Mouse (Mus musculus) heart, embryonic 12.5 days (tissue): ENCODE measurements around the gene Adgb. TPM values are rescaled to one million over a fixed set of nuclear protein-coding genes. Genes with fewer than 3 reads are reported as not detected.

Experiments
- ATAC-seq: fragments of 200-750 bp; cut with Nextera tagmentation; 2 replicates; pipeline ENCODE4 v1.8.0; 2017; ENCODE audit warnings: moderate TSS enrichment, moderate library complexity; ENCODE audit not compliant: insufficient number of reproducible peaks, low FRiP score
- H3K27ac ChIP-seq: fragments of 300-500 bp; sonication (generic); 2 replicates; pipeline ENCODE4 v1.5.1; 2016; ENCODE audit warnings: mild to moderate bottlenecking, moderate library complexity; ENCODE audit not compliant: poor library complexity, severe bottlenecking
- H3K27me3 ChIP-seq: fragments of 300-500 bp; sonication (generic); replicated peaks from 2 replicates; pipeline ENCODE4 v1.6.1; 2016; ENCODE audit warnings: mild to moderate bottlenecking, moderate library complexity
- H3K36me3 ChIP-seq: fragments of 300-500 bp; sonication (generic); 2 replicates; pipeline ENCODE4 v1.6.1; 2016; ENCODE audit warnings: mild to moderate bottlenecking, moderate library complexity
- H3K4me1 ChIP-seq: fragments of 300-500 bp; sonication (generic); replicated peaks from 2 replicates; pipeline ENCODE4 v1.6.1; 2016; ENCODE audit warnings: mild to moderate bottlenecking
- H3K4me2 ChIP-seq: fragments of 300-500 bp; sonication (generic); 2 replicates; pipeline ENCODE4 v1.6.1; 2016; ENCODE audit warnings: mild to moderate bottlenecking, moderate library complexity
- H3K4me3 ChIP-seq: fragments of 300-500 bp; sonication (generic); 2 replicates; pipeline ENCODE4 v1.5.1; 2016; ENCODE audit warnings: mild to moderate bottlenecking
- H3K9ac ChIP-seq: fragments of 300-500 bp; sonication (generic); 2 replicates; pipeline ENCODE4 v1.6.1; 2016; ENCODE audit warnings: mild to moderate bottlenecking, moderate library complexity
- H3K9me3 ChIP-seq: fragments of 300-500 bp; sonication (generic); replicated peaks from 2 replicates; pipeline ENCODE4 v1.6.1; 2016; ENCODE audit warnings: mild to moderate bottlenecking, moderate library complexity
- WGBS: fragments of 180-500 bp; shearing (Covaris S2); methylation state at CpG from one replicate; pipeline ENCODE4 v1.1.7; 2016; 5-methylcytosine and 5-hydroxymethylcytosine counted together
- polyA plus RNA-seq: library from polyadenylated mRNA; unstranded; fragments of >200 nt; fragmentation: Nextera tagmentation; extraction: Ambion mirVana; gene quantifications from 2 replicates; pipeline ENCODE4 v1.2.1, GENCODE M21; 2016

Gene Adgb
- polyA plus RNA-seq, 1 experiment from 2014 or later, result 0.22 TPM

DNA sequence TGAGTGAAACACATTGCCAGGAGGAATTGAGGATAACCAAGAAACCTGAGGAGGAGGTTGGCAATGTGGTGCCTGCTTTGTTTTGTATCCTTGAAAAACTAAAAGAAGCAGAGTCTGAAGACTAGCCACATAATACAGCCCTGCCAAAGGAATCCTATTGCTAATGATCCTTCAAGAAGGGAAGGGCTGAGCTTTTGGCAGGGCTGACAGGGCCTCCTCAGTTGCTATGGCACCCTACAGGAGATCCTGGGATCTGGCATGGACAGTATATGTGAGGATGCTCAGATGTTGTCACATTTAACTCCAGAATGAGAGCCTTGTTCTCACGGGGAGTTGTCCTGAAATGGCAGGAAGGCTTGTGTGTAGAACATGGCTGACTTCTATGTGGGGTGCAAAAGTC lies 37.1 kb downstream of the Adgb start:
- WGBS, result 74% methylated on average over 1 of the region's 1 CpGs
- H3K4me3 ChIP-seq, result no peak overlapping the region

DNA sequence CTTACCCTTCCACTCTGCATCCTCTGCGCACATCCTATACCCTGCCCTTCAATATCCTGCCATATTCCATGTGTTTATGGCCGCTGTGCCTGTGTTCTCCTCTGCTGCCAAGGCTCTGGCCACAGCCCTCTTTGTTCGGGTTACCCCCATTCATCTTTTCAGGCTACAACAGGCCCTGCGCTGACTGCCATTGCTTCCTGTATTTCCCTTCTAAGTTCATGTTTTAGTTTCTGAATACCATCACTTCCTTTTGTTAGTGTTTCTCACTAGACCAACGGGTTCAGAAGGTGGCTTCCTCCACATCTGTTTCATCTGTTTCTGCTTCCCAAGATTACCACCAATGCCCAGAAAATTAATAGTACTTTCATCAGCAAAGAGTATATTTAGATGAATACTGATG lies 42.5 kb downstream of the Adgb start:
- Histone ChIP-seq H3K36me3 (no peaks in the 10 kb centered on the region), H3K4me3 (no peak overlapping the region), H3K4me1 (no peaks in the 10 kb centered on the region), H3K4me2 (no peak overlapping the region), H3K27ac (no peak overlapping the region), H3K9ac (no peak overlapping the region), H3K27me3 (no peaks in the 10 kb centered on the region), H3K9me3 (no peaks in the 10 kb centered on the region)
- 64% methylated on average over 5 of the region's 5 CpGs for WGBS
- ATAC-seq, result no peak

More for the DNA sequence above, 37.1 kb downstream of the Adgb start:
- no peak overlapping the region for H3K4me2 ChIP-seq
- H3K27ac ChIP-seq, result no peak overlapping the region
- peaks cover 6% of the 10 kb centered on the region; the same call in 1 of the 2 replicates for H3K9me3 ChIP-seq
- no peaks in the 10 kb centered on the region for H3K27me3 ChIP-seq
- H3K4me1 ChIP-seq, result no peaks in the 10 kb centered on the region
- ATAC-seq, result no peak
- no peaks in the 10 kb centered on the region for H3K36me3 ChIP-seq
- no peak overlapping the region for H3K9ac ChIP-seq

GRCm38 (mm10) chr10:10429032-10429431 lies 43.1 kb downstream of the Adgb start:
- no peak overlapping the region for H3K4me2 ChIP-seq
- H3K27ac ChIP-seq, result no peak overlapping the region
- no peaks in the 10 kb centered on the region for H3K4me1 ChIP-seq
- no peak for ATAC-seq
- no peak overlapping the region for H3K4me3 ChIP-seq
- WGBS, result 80% methylated on average over 7 of the region's 7 CpGs
- no peaks in the 10 kb centered on the region for H3K36me3 ChIP-seq
- H3K9ac ChIP-seq, result no peak overlapping the region
- no peaks in the 10 kb centered on the region for H3K27me3 ChIP-seq
- H3K9me3 ChIP-seq, result no peaks in the 10 kb centered on the region

- 81% methylated on average over 2 of the region's 2 CpGs for WGBS
- H3K4me1 ChIP-seq, result no peaks in the 10 kb centered on the region
- H3K27me3 ChIP-seq, result no peaks in the 10 kb centered on the region
- no peak overlapping the region for H3K9ac ChIP-seq
- no peak overlapping the region for H3K4me3 ChIP-seq
- H3K4me2 ChIP-seq, result no peak overlapping the region
- no peaks in the 10 kb centered on the region for H3K9me3 ChIP-seq
- no peaks in the 10 kb centered on the region for H3K36me3 ChIP-seq
- no peak for ATAC-seq
- H3K27ac ChIP-seq, result no peak overlapping the region
Measured at GRCm38 (mm10) chr10:10424383-10424782, 47.7 kb downstream of the Adgb start.

GRCm38 (mm10) chr10:10411046-10411445 lies 61.1 kb downstream of the Adgb start:
- 61% methylated on average over 5 of the region's 5 CpGs for WGBS
- Histone ChIP-seq H3K36me3 (no peaks in the 10 kb centered on the region), H3K4me3 (no peak overlapping the region), H3K4me2 (no peak overlapping the region), H3K4me1 (no peaks in the 10 kb centered on the region), H3K27ac (no peak overlapping the region), H3K27me3 (no peaks in the 10 kb centered on the region), H3K9me3 (no peaks in the 10 kb centered on the region), H3K9ac (no peak overlapping the region)
- no peak for ATAC-seq

GRCm38 (mm10) chr10:10408166-10408565 lies 64.0 kb downstream of the Adgb start:
- H3K4me2 ChIP-seq, result no peak overlapping the region

GRCm38 (mm10) chr10:10395784-10396481 lies 76.2 kb downstream of the Adgb start:
- no peaks in the 10 kb centered on the region for H3K9me3 ChIP-seq
- no peaks in the 10 kb centered on the region for H3K36me3 ChIP-seq
- peak overlapping the region; percentile 44; the same call in 1 of the 2 replicates for H3K27ac ChIP-seq
- no peak overlapping the region for H3K4me3 ChIP-seq
- no peak overlapping the region for H3K4me2 ChIP-seq
- H3K9ac ChIP-seq, result no peak overlapping the region
- no peaks in the 10 kb centered on the region for H3K27me3 ChIP-seq
- 0 out of 2 replicates have a peak, but pooled peaks cover 4% of the 10 kb centered on the region for H3K4me1 ChIP-seq
- peak; percentile 57; the same call in 1 of the 2 replicates for ATAC-seq
- 48% methylated on average over 4 of the region's 4 CpGs for WGBS

More at GRCm38 (mm10) chr10:10408166-10408565, 64.0 kb downstream of the Adgb start:
- H3K27me3 ChIP-seq, result no peaks in the 10 kb centered on the region
- H3K9ac ChIP-seq, result no peak overlapping the region
- no peak overlapping the region for H3K27ac ChIP-seq
- WGBS, result 36% methylated on average over 3 of the region's 3 CpGs
- H3K4me1 ChIP-seq, result no peaks in the 10 kb centered on the region
- ATAC-seq, result no peak
- no peak overlapping the region for H3K4me3 ChIP-seq
- no peaks in the 10 kb centered on the region for H3K9me3 ChIP-seq
- H3K36me3 ChIP-seq, result no peaks in the 10 kb centered on the region

DNA sequence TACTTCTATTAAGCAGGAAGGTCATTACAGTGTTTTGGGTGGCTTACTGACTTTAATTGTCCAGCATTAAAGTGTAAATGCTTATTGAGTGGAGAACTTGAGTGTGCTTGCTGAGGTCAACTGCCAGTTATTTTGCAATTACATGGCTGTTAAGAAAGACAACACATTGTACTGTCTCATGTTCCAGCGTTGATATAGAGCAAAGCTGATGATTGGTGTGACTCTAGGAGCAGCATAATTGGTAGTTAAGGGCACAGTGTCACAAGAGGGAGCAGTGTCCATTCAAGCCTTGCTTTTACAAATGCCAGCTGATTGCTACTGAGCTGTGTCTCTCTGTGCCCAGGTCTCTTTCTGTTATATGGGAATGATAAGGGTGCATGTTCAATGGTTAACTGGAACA lies 97.5 kb downstream of the Adgb start:
- H3K27ac ChIP-seq, result no peak overlapping the region
- no peak overlapping the region for H3K9ac ChIP-seq
- H3K27me3 ChIP-seq, result no peaks in the 10 kb centered on the region
- no peaks in the 10 kb centered on the region for H3K36me3 ChIP-seq
- WGBS, result 52% methylated on average over 1 of the region's 1 CpGs
- no peak overlapping the region for H3K4me2 ChIP-seq
- H3K9me3 ChIP-seq, result no peaks in the 10 kb centered on the region
- no peak for ATAC-seq
- no peak overlapping the region for H3K4me3 ChIP-seq
- no peaks in the 10 kb centered on the region for H3K4me1 ChIP-seq

GRCm38 (mm10) chr10:10364025-10364424 lies 108.1 kb downstream of the Adgb start:
- Histone ChIP-seq H3K27me3 (no peaks in the 10 kb centered on the region), H3K27ac (no peak overlapping the region), H3K9ac (no peak overlapping the region), H3K4me1 (no peaks in the 10 kb centered on the region), H3K9me3 (no peaks in the 10 kb centered on the region), H3K36me3 (no peaks in the 10 kb centered on the region), H3K4me3 (no peak overlapping the region), H3K4me2 (no peak overlapping the region)
- 65% methylated on average over 1 of the region's 1 CpGs for WGBS
- ATAC-seq, result no peak

- 17% methylated on average over 3 of the region's 3 CpGs for WGBS
- peak; percentile 33; the same call in 1 of the 2 replicates for ATAC-seq
Measured at GRCm38 (mm10) chr10:10355605-10356227, 116.4 kb downstream of the Adgb start.

GRCm38 (mm10) chr10:10352184-10352583 lies 119.9 kb downstream of the Adgb start:
- H3K9me3 ChIP-seq, result 0 out of 2 replicates have a peak, but pooled peaks cover 2% of the 10 kb centered on the region
- no peaks in the 10 kb centered on the region for H3K4me1 ChIP-seq
- 73% methylated on average over 3 of the region's 3 CpGs for WGBS
- no peak overlapping the region for H3K4me2 ChIP-seq
- H3K4me3 ChIP-seq, result no peak overlapping the region
- no peak for ATAC-seq
- H3K36me3 ChIP-seq, result no peaks in the 10 kb centered on the region
- no peak overlapping the region for H3K9ac ChIP-seq
- no peak overlapping the region for H3K27ac ChIP-seq
- H3K27me3 ChIP-seq, result no peaks in the 10 kb centered on the region

More at GRCm38 (mm10) chr10:10355605-10356227, 116.4 kb downstream of the Adgb start:
- no peaks in the 10 kb centered on the region for H3K36me3 ChIP-seq
- no peaks in the 10 kb centered on the region for H3K27me3 ChIP-seq
- no peak overlapping the region for H3K4me2 ChIP-seq
- H3K27ac ChIP-seq, result no peak overlapping the region
- H3K4me3 ChIP-seq, result no peak overlapping the region
- no peaks in the 10 kb centered on the region for H3K9me3 ChIP-seq
- no peaks in the 10 kb centered on the region for H3K4me1 ChIP-seq
- no peak overlapping the region for H3K9ac ChIP-seq
